Mouse (Mus musculus) G1E (cell line): Measurements from ENCODE around the gene Cntnap4.

ENCODE experiments used
- CTCF ChIP-seq: IDR thresholded peaks from 2 replicates; pipeline ENCODE4 v1.5.1; 2012; ENCODE audit warnings: low read depth, low read length, inconsistent platforms, mixed read lengths
- GATA1 ChIP-seq: IDR thresholded peaks from 2 replicates; pipeline ENCODE4 v1.6.1; 2012; ENCODE audit warnings: borderline replicate concordance, low read length, inconsistent platforms, mixed read lengths
- GATA2 ChIP-seq: IDR thresholded peaks from 2 replicates; pipeline ENCODE4 v1.6.1; 2012; ENCODE audit warnings: low read depth, low read length, inconsistent platforms, borderline replicate concordance
- POLR2AphosphoS5 ChIP-seq: IDR thresholded peaks from 2 replicates; pipeline ENCODE4 v1.6.1; 2012; ENCODE audit warnings: low read depth, low read length, inconsistent platforms; ENCODE audit not compliant: insufficient replicate concordance
- TAL1 ChIP-seq: conservative IDR thresholded peaks from 2 replicates; pipeline ENCODE4 v1.6.1; 2012; ENCODE audit warnings: low read depth, low read length, inconsistent platforms, mixed read lengths

DNA sequence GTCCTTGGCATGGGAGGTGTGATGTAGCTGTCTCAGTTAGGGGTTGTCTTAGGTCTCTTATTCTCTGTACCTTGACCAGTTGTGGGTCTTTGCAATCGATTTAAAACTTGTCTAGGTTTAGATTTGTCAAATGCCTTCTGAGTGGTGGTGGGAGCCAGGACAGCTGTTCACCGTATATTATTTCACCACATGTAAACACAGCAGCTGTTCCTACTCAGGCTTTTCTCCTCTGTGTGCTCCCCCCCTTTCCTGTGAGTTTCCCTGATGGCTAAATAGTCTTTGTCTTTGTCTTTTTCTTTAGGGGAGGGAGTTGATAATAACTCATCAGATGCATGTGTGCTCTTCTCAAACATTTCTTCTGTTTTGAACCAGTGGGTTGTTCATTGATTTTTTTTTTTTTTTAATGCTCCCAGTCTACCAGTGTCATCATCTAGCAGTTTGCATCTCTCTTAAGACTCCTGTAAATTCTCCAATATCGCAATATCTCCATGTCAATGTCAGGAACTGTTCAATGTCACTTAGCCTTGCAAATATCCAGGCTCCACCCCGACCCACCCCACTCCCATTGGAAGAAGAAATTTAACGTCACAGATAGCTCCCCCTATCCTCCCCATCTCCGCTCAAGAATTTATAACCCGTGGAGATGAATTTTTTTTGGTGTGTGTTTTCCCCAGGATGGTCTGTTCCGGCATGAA lies 18.7 kb downstream of the Cntnap4 start:
- TF ChIP-seq CTCF (no peak), POLR2AphosphoS5 (no peak), GATA1 (no peak), GATA2 (no peak), TAL1 (no peak)
